Comparison of ENCODE assay signal across 9 mouse cellular contexts in the genomic region with DNA sequence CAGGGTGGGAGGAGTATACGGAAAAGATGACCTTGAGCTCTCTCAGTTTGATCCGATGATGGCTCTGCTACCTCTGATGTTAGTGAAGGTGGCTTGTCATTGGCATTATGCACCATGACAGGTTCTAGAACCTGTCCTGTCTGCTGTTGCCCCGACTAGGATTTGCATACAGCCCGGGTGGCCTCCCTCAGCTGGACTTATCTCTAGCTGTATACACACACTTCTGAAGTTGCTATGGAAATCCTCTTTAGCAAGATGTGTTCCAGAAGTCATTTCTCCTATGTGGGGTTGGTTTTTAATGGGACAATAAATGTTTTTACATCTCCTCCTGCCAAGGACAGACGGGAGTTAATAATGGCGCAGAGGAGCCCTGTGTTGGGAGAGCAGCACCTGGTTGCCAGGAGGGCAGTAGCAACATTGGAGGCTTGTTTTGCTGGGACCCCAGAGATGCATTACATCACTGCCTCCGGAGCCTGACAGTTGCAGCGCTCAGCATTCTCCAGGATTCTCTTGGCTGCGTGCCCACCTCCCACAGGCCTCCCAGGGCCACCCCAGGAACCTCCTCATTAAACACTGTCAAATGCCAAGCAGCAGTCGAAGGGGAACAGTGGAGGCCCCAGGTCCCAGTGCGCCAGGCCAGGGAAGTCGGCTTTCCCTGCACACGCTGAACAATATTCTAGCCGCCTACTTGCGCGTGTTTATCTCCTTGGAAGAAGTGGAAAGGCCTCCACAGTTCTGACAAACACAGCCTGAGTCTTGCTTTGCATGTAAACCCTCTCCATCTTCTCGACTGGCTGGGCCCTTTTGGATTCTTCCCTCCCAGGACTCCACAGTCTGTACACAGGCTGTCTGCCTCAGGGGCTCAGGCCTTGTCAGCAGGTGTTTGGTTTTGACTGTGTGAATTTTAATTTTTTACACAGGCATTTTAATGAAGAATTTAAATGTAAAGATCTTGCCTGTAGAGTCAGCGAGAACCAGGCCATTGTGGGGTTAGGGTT.
DNase-seq lines count a peak whose midpoint lies in the region; ATAC-seq and TF ChIP-seq lines count a peak whose summit lies in the region.
"Had no signal": no experiment of that assay in that cellular context is flagged by ENCODE, and none has a peak within 500 bp of the region (broad histone marks: within the 10 kb centered on the region; RNA-seq: fewer than 3 reads in every experiment).

No protein-coding gene starts in this region.

- DNase-seq in Muller cell, postnatal 12 days (ENCODE audit: inconsistent ontology term) = peak; percentile 88
- DNase-seq in cerebellum, adult 2 months = peak; percentile 21 to 22
- DNase-seq in frontal cortex, postnatal 14 days (ENCODE audit: low spot score in 2 of 2) = peak; percentile 58 to 63
- DNase-seq in hindbrain, embryonic 14.5 days (ENCODE audit: low spot score) = peak; percentile 78
- peak; percentile 75 to 80 for DNase-seq in layer of hippocampus, postnatal 10 days (ENCODE audit: low spot score in 2 of 2)
- DNase-seq in mesoderm, embryonic 11.5 days (ENCODE audit: low read depth, low spot score) = peak; percentile 72
- DNase-seq in skeletal muscle tissue, adult 2 months (ENCODE audit: low read depth, low spot score) = peak; percentile 23
- DNase-seq in spleen, adult 12 weeks (ENCODE audit: low spot score) = no peak

- TF ChIP-seq CTCF in cerebellum, adult 2 months (IDR thresholded peaks at IDR 0.05; ENCODE audit: borderline replicate concordance, insufficient read depth, low read depth, low read length) = no peak

- no peaks in the 10 kb centered on the region for H3K36me3 ChIP-seq in hindbrain, embryonic 14.5 days (replicated peaks; ENCODE audit: control insufficient read depth, insufficient read depth)
- H3K36me3 ChIP-seq: G1E had no signal

- no peak overlapping the region for H3K9ac ChIP-seq in hindbrain, embryonic 14.5 days

- H3K27ac ChIP-seq in cerebellum, adult 2 months (ENCODE audit: insufficient read depth, low read length) = no peak overlapping the region
- peak overlapping the region; percentile 78 for H3K27ac ChIP-seq in hindbrain, embryonic 14.5 days

- H3K27me3 ChIP-seq in cerebellum, adult 2 months (ENCODE audit: control insufficient read depth, insufficient read depth, low read length) = no peaks in the 10 kb centered on the region
- H3K27me3 ChIP-seq in hindbrain, embryonic 14.5 days (ENCODE audit: control insufficient read depth, insufficient read depth, low read length) = no peaks in the 10 kb centered on the region

- TF ChIP-seq POLR2A in cerebellum, adult 2 months (IDR thresholded peaks at IDR 0.05; ENCODE audit: borderline replicate concordance, insufficient read depth, low read length) = no peak

- WGBS in cerebellum, adult 2 months = 43% methylated on average over 18 of the region's 18 CpGs
- WGBS in hindbrain, embryonic 14.5 days = 30% methylated on average over 18 of the region's 18 CpGs

- H3K4me3 ChIP-seq in cerebellum, adult 2 months (replicated peaks; ENCODE audit: insufficient read depth, low read depth, low read length) = no peak overlapping the region
- H3K4me3 ChIP-seq in hindbrain, embryonic 14.5 days (replicated peaks; ENCODE audit: low read length) = no peak overlapping the region

- ATAC-seq in hindbrain, embryonic 14.5 days (ENCODE audit: low FRiP score) = peak; percentile 92

- no peaks in the 10 kb centered on the region for H3K9me3 ChIP-seq in hindbrain, embryonic 14.5 days (ENCODE audit: control insufficient read depth, low read length)
- H3K9me3 ChIP-seq: G1E had no signal

- no peak overlapping the region for H3K4me2 ChIP-seq in hindbrain, embryonic 14.5 days (replicated peaks)

- H3K4me1 ChIP-seq in cerebellum, adult 2 months (ENCODE audit: control insufficient read depth, insufficient read depth, low read length) = peaks cover 6% of the 10 kb centered on the region; the same call in 1 of the 2 replicates
- H3K4me1 ChIP-seq in hindbrain, embryonic 14.5 days (replicated peaks; ENCODE audit: control insufficient read depth, insufficient read depth, low read length) = peaks cover 16% of the 10 kb centered on the region
